In genomic region chr9:50692626-50693580, GRCm38 (mm10) we compare ENCODE assay signal across 8 mouse cellular contexts. TPM values are rescaled to one million over a fixed set of nuclear protein-coding genes. Genes with fewer than 3 reads are reported as not detected.
DNase-seq lines count a peak whose midpoint lies in the region; ATAC-seq and TF ChIP-seq lines count a peak whose summit lies in the region.
"Had no signal": no experiment of that assay in that cellular context is flagged by ENCODE, and none has a peak within 500 bp of the region (broad histone marks: within the 10 kb centered on the region; RNA-seq: fewer than 3 reads in every experiment).

No protein-coding gene starts in this region.

- H3K4me1 ChIP-seq in neural tube, embryonic 15.5 days = peaks cover 29% of the 10 kb centered on the region
- peaks cover 6% of the 10 kb centered on the region; the same call in 1 of the 2 replicates for H3K4me1 ChIP-seq in intestine, embryonic 16.5 days (ENCODE audit: control insufficient read depth, insufficient read depth, low read length)
- peaks cover 5% of the 10 kb centered on the region; the same call in 1 of the 2 replicates for H3K4me1 ChIP-seq in liver, adult 2 months (ENCODE audit: control insufficient read depth, insufficient read depth, low read length)

- no peak for TF ChIP-seq CTCF in liver, adult 2 months (IDR thresholded peaks at IDR 0.05; ENCODE audit: low read depth, low read length)

- H3K27ac ChIP-seq in neural tube, embryonic 15.5 days (replicated peaks) = no peak overlapping the region
- H3K27ac ChIP-seq in intestine, embryonic 16.5 days (ENCODE audit: low read length) = no peak overlapping the region
- H3K27ac ChIP-seq in liver, adult 2 months (replicated peaks; ENCODE audit: insufficient read depth, low read depth, low read length) = peak overlapping the region; percentile 87

- H3K36me3 ChIP-seq in neural tube, embryonic 15.5 days = peaks cover 49% of the 10 kb centered on the region
- no peaks in the 10 kb centered on the region for H3K36me3 ChIP-seq in intestine, embryonic 16.5 days (ENCODE audit: control insufficient read depth, insufficient read depth, low read length)
- peaks cover 4% of the 10 kb centered on the region; the same call in 1 of the 2 replicates for H3K36me3 ChIP-seq in liver, adult 2 months (ENCODE audit: control insufficient read depth, insufficient read depth, low read length)

- DNase-seq in neural tube, embryonic 10.5 days (ENCODE audit: extremely low spot score, low spot score) = peak; percentile 19
- peak; percentile 90 for DNase-seq in liver, adult 2 months (ENCODE audit: extremely low read depth, low read depth, low spot score)
- no peak for DNase-seq in testis, postnatal 14 days (ENCODE audit: low spot score)
- no peak for DNase-seq in gastrocnemius, postnatal 14 days

- H3K27me3 ChIP-seq in neural tube, embryonic 15.5 days (replicated peaks) = no peaks in the 10 kb centered on the region
- H3K27me3 ChIP-seq in intestine, embryonic 16.5 days (replicated peaks; ENCODE audit: control insufficient read depth, insufficient read depth, low read length) = no peaks in the 10 kb centered on the region
- H3K27me3 ChIP-seq in liver, adult 2 months (ENCODE audit: control insufficient read depth, insufficient read depth, low read length) = no peaks in the 10 kb centered on the region

- 13% methylated on average over 13 of the region's 13 CpGs for WGBS in neural tube, embryonic 15.5 days
- 25% methylated on average over 13 of the region's 13 CpGs for WGBS in intestine, embryonic 16.5 days
- WGBS in liver, adult 2 months = 10% methylated on average over 13 of the region's 13 CpGs

- intact Hi-C loops in gastrocnemius, postnatal 14 days (cut with DNase I; ENCODE audit: low total_unique reads) = no loop called here

- ATAC-seq in neural tube, embryonic 15.5 days (ENCODE audit: low FRiP score) = no peak
- ATAC-seq in intestine, embryonic 16.5 days = peak; percentile 58
- no peak for ATAC-seq in cerebellum, adult (ENCODE audit: insufficient number of reproducible peaks, low FRiP score, low TSS enrichment)

- H3K9me3 ChIP-seq in neural tube, embryonic 15.5 days (replicated peaks) = no peaks in the 10 kb centered on the region
- H3K9me3 ChIP-seq in intestine, embryonic 16.5 days (ENCODE audit: control insufficient read depth, low read length) = no peaks in the 10 kb centered on the region

- H3K9ac ChIP-seq in neural tube, embryonic 15.5 days (replicated peaks) = no peak overlapping the region
- H3K9ac ChIP-seq in intestine, embryonic 16.5 days (ENCODE audit: low read depth, low read length) = no peak overlapping the region
- peak overlapping the region; percentile 82 for H3K9ac ChIP-seq in liver, adult 2 months (ENCODE audit: low read depth, low read length)

- H3K4me3 ChIP-seq in neural tube, embryonic 15.5 days (replicated peaks) = no peak overlapping the region
- peak overlapping the region; percentile 19 for H3K4me3 ChIP-seq in intestine, embryonic 16.5 days (ENCODE audit: low read length)
- peak overlapping the region; percentile 69 for H3K4me3 ChIP-seq in liver, adult 2 months (ENCODE audit: insufficient read depth, low read depth, low read length)

- no peak for TF ChIP-seq POLR2A in liver, adult 2 months (IDR thresholded peaks at IDR 0.05; ENCODE audit: extremely low read depth, insufficient read depth, low read length)

- peaks cover 3% of the 10 kb centered on the region; the same call in 1 of the 2 replicates for H3K79me2 ChIP-seq in liver, adult 2 months (ENCODE audit: control insufficient read depth, insufficient read depth, low read length)

- no peak overlapping the region for H3K4me2 ChIP-seq in neural tube, embryonic 15.5 days
- H3K4me2 ChIP-seq in intestine, embryonic 16.5 days (ENCODE audit: low read depth, low read length) = peak overlapping the region; percentile 42

RNA-seq across cellular contexts. Expression of gene Dlat, which starts 33.3 kb away (rescaled TPM):
- 58.6 and 61.7 TPM in 2 replicates for polyA plus RNA-seq in neural tube, embryonic 15.5 days (2015; fragmentation: Nextera tagmentation; extraction: Ambion mirVana)
- polyA plus RNA-seq in intestine, embryonic 16.5 days (2015; fragmentation: Nextera tagmentation; extraction: Ambion mirVana) = 61.0 and 63.7 TPM in 2 replicates
- 39.5 and 41.1 TPM in 2 replicates for total RNA-seq in liver, adult 2 months (2014; rRNA removed)
- polyA plus RNA-seq in liver, adult 2 months (2012; rRNA removed) = 20.9 and 25.5 TPM in 2 replicates
- total RNA-seq in gastrocnemius, postnatal 14 days (2021) = 100 to 1,000 TPM; 235 to 280 TPM

RNA-seq across cellular contexts. Expression of gene Dixdc1, which starts 46.4 kb away (rescaled TPM):
- polyA plus RNA-seq in neural tube, embryonic 15.5 days (2015; fragmentation: Nextera tagmentation; extraction: Ambion mirVana) = 28.3 and 30.4 TPM in 2 replicates
- polyA plus RNA-seq in intestine, embryonic 16.5 days (2015; fragmentation: Nextera tagmentation; extraction: Ambion mirVana) = 4.8 TPM in 2 replicates
- 20.3 and 22.8 TPM in 2 replicates for total RNA-seq in liver, adult 2 months (2014; rRNA removed)
- polyA plus RNA-seq in liver, adult 2 months (2012; rRNA removed) = 3.7 and 4.6 TPM in 2 replicates
- total RNA-seq in gastrocnemius, postnatal 14 days (2021) = 1 to 10 TPM; 3.7 to 4.2 TPM
- total RNA-seq: MEL had no signal

RNA-seq across cellular contexts. Expression of gene 2310030G06Rik, which starts 53.4 kb away (rescaled TPM):
- polyA plus RNA-seq in neural tube, embryonic 15.5 days (2015; fragmentation: Nextera tagmentation; extraction: Ambion mirVana) = 2.3 and 3.3 TPM in 2 replicates
- polyA plus RNA-seq in intestine, embryonic 16.5 days (2015; fragmentation: Nextera tagmentation; extraction: Ambion mirVana) = 21.3 and 23.5 TPM in 2 replicates
- 14.9 and 15.7 TPM in 2 replicates for total RNA-seq in liver, adult 2 months (2014; rRNA removed)
- polyA plus RNA-seq in liver, adult 2 months (2012; rRNA removed) = 13.9 and 14.9 TPM in 2 replicates
- 1 to 10 TPM; 1.7 to 2.5 TPM for total RNA-seq in gastrocnemius, postnatal 14 days (2021)
- total RNA-seq: MEL had no signal

RNA-seq across cellular contexts. Expression of gene Cryab, which starts 58.2 kb away (rescaled TPM):
- polyA plus RNA-seq in neural tube, embryonic 15.5 days (2015; fragmentation: Nextera tagmentation; extraction: Ambion mirVana) = 24.7 and 28.2 TPM in 2 replicates
- polyA plus RNA-seq in intestine, embryonic 16.5 days (2015; fragmentation: Nextera tagmentation; extraction: Ambion mirVana) = 62.8 and 63.6 TPM in 2 replicates
- 1.3 and 2.4 TPM in 2 replicates for total RNA-seq in liver, adult 2 months (2014; rRNA removed)
- 5.5 and 6.6 TPM in 2 replicates for polyA plus RNA-seq in liver, adult 2 months (2012; rRNA removed)
- 100 to 1,000 TPM; 804 to 989 TPM for total RNA-seq in gastrocnemius, postnatal 14 days (2021)
- total RNA-seq: MEL had no signal

RNA-seq across cellular contexts. Expression of gene Hspb2, which starts 59.3 kb away (rescaled TPM):
- 4.9 and 6.6 TPM in 2 replicates for polyA plus RNA-seq in neural tube, embryonic 15.5 days (2015; fragmentation: Nextera tagmentation; extraction: Ambion mirVana)
- 5.0 TPM in 2 replicates for polyA plus RNA-seq in intestine, embryonic 16.5 days (2015; fragmentation: Nextera tagmentation; extraction: Ambion mirVana)
- total RNA-seq in liver, adult 2 months (2014; rRNA removed) = 0.55 TPM in 1 of 2 replicates, not detected in the other
- 0.88 and 1.1 TPM in 2 replicates for polyA plus RNA-seq in liver, adult 2 months (2012; rRNA removed)
- 100 to 1,000 TPM; 130 to 134 TPM for total RNA-seq in gastrocnemius, postnatal 14 days (2021)
- total RNA-seq: MEL had no signal

Comparison
In these comparisons a context has a peak if more than half of its experiments do, and no peak if none do; other contexts are left out.
1. DNase-seq: peak in neural tube, embryonic 10.5 days (single experiment) and liver, adult 2 months (single experiment); none in testis, postnatal 14 days (single experiment) and gastrocnemius, postnatal 14 days (single experiment).